Mouse (Mus musculus) MEL (cell line): ENCODE data around the gene Metap2.

Source experiments
- BHLHE40 ChIP-seq: IDR thresholded peaks from 2 replicates; pipeline ENCODE4 v1.6.1; 2012; ENCODE audit warnings: low read depth, mild to moderate bottlenecking, inconsistent platforms, low read length, improper control_type of control experiment, borderline replicate concordance
- CHD2 ChIP-seq: IDR thresholded peaks from 2 replicates; pipeline ENCODE4 v1.6.1; 2011; ENCODE audit warnings: low read length, improper control_type of control experiment
- CTCF ChIP-seq, 3 experiments: IDR thresholded peaks in 2 of 3; conservative IDR thresholded peaks in 1 of 3; 2 replicates each; pipeline ENCODE4 v1.5.1; 2011 to 2012; ENCODE audit warnings: low read length in 3 of 3, low read depth in 2 of 3, mild to moderate bottlenecking in 2 of 3, improper control_type of control experiment in 1 of 3, inconsistent platforms in 1 of 3, mixed read lengths in 1 of 3, moderate library complexity in 1 of 3; ENCODE audit not compliant: control insufficient read depth in 1 of 3, insufficient read depth in 1 of 3, poor library complexity in 1 of 3, severe bottlenecking in 1 of 3
- KAT2A ChIP-seq: conservative IDR thresholded peaks from 2 replicates; pipeline ENCODE4 v1.6.1; 2012; ENCODE audit warnings: low read depth, low read length, improper control_type of control experiment, inconsistent platforms
- MXI1 ChIP-seq: IDR thresholded peaks from 2 replicates; pipeline ENCODE4 v1.6.1; 2011; ENCODE audit warnings: mild to moderate bottlenecking, low read depth, low read length, improper control_type of control experiment
- POLR2A ChIP-seq, 2 experiments: IDR thresholded peaks; 2 replicates each; pipeline ENCODE4 v1.6.1; 2011 to 2012; ENCODE audit warnings: low read length in 2 of 2, mild to moderate bottlenecking in 2 of 2, control low read depth in 1 of 2, improper control_type of control experiment in 1 of 2, low read depth in 1 of 2, moderate library complexity in 1 of 2; ENCODE audit not compliant: control insufficient read depth in 1 of 2, insufficient read depth in 1 of 2, poor library complexity in 1 of 2
- POLR2AphosphoS5 ChIP-seq: IDR thresholded peaks from 2 replicates; pipeline ENCODE4 v1.6.1; 2012; ENCODE audit warnings: low read depth, borderline replicate concordance, mild to moderate bottlenecking, inconsistent platforms, low read length, moderate library complexity, mixed read lengths
- TCF12 ChIP-seq: IDR thresholded peaks from 2 replicates; pipeline ENCODE4 v1.6.1; 2014; ENCODE audit warnings: low read depth, mild to moderate bottlenecking, inconsistent platforms, low read length, improper control_type of control experiment, moderate library complexity
- USF1 ChIP-seq: IDR thresholded peaks from 2 replicates; pipeline ENCODE4 v1.6.1; 2014; ENCODE audit warnings: low read depth, mild to moderate bottlenecking, inconsistent platforms, low read length, improper control_type of control experiment, moderate library complexity

GRCm38 (mm10) chr10:93909811-93910446, 13.0 kb upstream of the Metap2 start:
- no peak for TF ChIP-seq BHLHE40
- no peak for TF ChIP-seq TCF12
- TF ChIP-seq POLR2A (IDR thresholded peaks at IDR 0.05; ENCODE audit: control insufficient read depth in 1 of 2, insufficient read depth in 1 of 2, low read depth in 1 of 2, low read length in 2 of 2, poor library complexity in 1 of 2), result no peak
- no peak for TF ChIP-seq CHD2
- TF ChIP-seq MXI1, result 0 out of 2 replicates have a peak, but pooled peaks have one; percentile 25
- TF ChIP-seq CTCF (IDR thresholded peaks at IDR 0.05 in 2 of 3, conservative IDR thresholded peaks at IDR 0.05 in 1 of 3; ENCODE audit: control insufficient read depth in 1 of 3, insufficient read depth in 1 of 3, low read depth in 2 of 3, low read length in 3 of 3, poor library complexity in 1 of 3, severe bottlenecking in 1 of 3), result no peak
- TF ChIP-seq POLR2AphosphoS5, result no peak
- TF ChIP-seq USF1, result no peak
- TF ChIP-seq KAT2A, result no peak
